Comparison of ENCODE assay signal across 10 mouse cellular contexts in genomic region chr11:107375816-107376215, GRCm38 (mm10).
DNase-seq lines count a peak whose midpoint lies in the region; ATAC-seq and TF ChIP-seq lines count a peak whose summit lies in the region.
"Had no signal": no experiment of that assay in that cellular context is flagged by ENCODE, and none has a peak within 500 bp of the region (broad histone marks: within the 10 kb centered on the region; RNA-seq: fewer than 3 reads in every experiment).

No protein-coding gene starts in this region.

- no peak for DNase-seq in hindbrain, embryonic 14.5 days (ENCODE audit: low spot score)
- peak; percentile 38 for DNase-seq in lung, embryonic 14.5 days
- DNase-seq in lung, postnatal 4 days, result no peak
- peak; percentile 16 for DNase-seq in NIH3T3 (ENCODE audit: low read depth)
- no peak for DNase-seq in limb, embryonic 14.5 days (ENCODE audit: low spot score)
- DNase-seq in cerebellum, adult 11 months, result no peak
- no peak for DNase-seq in left cerebral cortex, adult 18-20 months (ENCODE audit: low spot score in 2 of 2)

- ATAC-seq in hindbrain, embryonic 13.5 days (ENCODE audit: low FRiP score), result no peak
- no peak for ATAC-seq in hindbrain, embryonic 14.5 days (ENCODE audit: low FRiP score)
- 0 out of 2 replicates have a peak, but pooled peaks have one; percentile 6 for ATAC-seq in lung, embryonic 14.5 days (ENCODE audit: insufficient read depth)
- ATAC-seq in limb, embryonic 14.5 days (ENCODE audit: low FRiP score, low read depth), result no peak
- ATAC-seq: midbrain, embryonic 15.5 days had no signal

- 0 out of 2 replicates have a peak, but pooled peaks cover 4% of the 10 kb centered on the region for H3K9me3 ChIP-seq in hindbrain, embryonic 13.5 days
- no peaks in the 10 kb centered on the region for H3K9me3 ChIP-seq in hindbrain, embryonic 14.5 days (ENCODE audit: control insufficient read depth, low read length)
- H3K9me3 ChIP-seq in lung, embryonic 14.5 days (ENCODE audit: low read depth, low read length), result no peaks in the 10 kb centered on the region
- H3K9me3 ChIP-seq in limb, embryonic 14.5 days (ENCODE audit: control insufficient read depth, low read length), result no peaks in the 10 kb centered on the region
- H3K9me3 ChIP-seq: embryonic facial prominence, embryonic 15.5 days; midbrain, embryonic 15.5 days had no signal

- no peaks in the 10 kb centered on the region for H3K27me3 ChIP-seq in hindbrain, embryonic 13.5 days
- no peaks in the 10 kb centered on the region for H3K27me3 ChIP-seq in hindbrain, embryonic 14.5 days (ENCODE audit: control insufficient read depth, insufficient read depth, low read length)
- H3K27me3 ChIP-seq in lung, embryonic 14.5 days (ENCODE audit: insufficient read depth, low read length), result no peaks in the 10 kb centered on the region
- no peaks in the 10 kb centered on the region for H3K27me3 ChIP-seq in limb, embryonic 14.5 days (ENCODE audit: control insufficient read depth, insufficient read depth, low read length)
- H3K27me3 ChIP-seq: embryonic facial prominence, embryonic 15.5 days; midbrain, embryonic 15.5 days had no signal

- peaks cover 33% of the 10 kb centered on the region for H3K4me1 ChIP-seq in hindbrain, embryonic 13.5 days (replicated peaks)
- peaks cover 16% of the 10 kb centered on the region for H3K4me1 ChIP-seq in hindbrain, embryonic 14.5 days (replicated peaks; ENCODE audit: control insufficient read depth, insufficient read depth, low read length)
- H3K4me1 ChIP-seq in lung, embryonic 14.5 days (ENCODE audit: insufficient read depth), result 0 out of 2 replicates have a peak, but pooled peaks cover 2% of the 10 kb centered on the region
- H3K4me1 ChIP-seq in limb, embryonic 14.5 days (ENCODE audit: control insufficient read depth, insufficient read depth, low read length), result peaks cover 18% of the 10 kb centered on the region

- 89% methylated on average over 11 of the region's 11 CpGs for WGBS in hindbrain, embryonic 13.5 days
- WGBS in hindbrain, embryonic 14.5 days, result 90% methylated on average over 11 of the region's 11 CpGs
- WGBS in lung, embryonic 14.5 days, result 66% methylated on average over 11 of the region's 11 CpGs
- WGBS in limb, embryonic 14.5 days, result 68% methylated on average over 11 of the region's 11 CpGs

- no peak overlapping the region for H3K4me2 ChIP-seq in hindbrain, embryonic 13.5 days
- H3K4me2 ChIP-seq in hindbrain, embryonic 14.5 days (replicated peaks), result no peak overlapping the region
- H3K4me2 ChIP-seq in lung, embryonic 14.5 days, result no peak overlapping the region; the same call in 1 of the 2 replicates
- H3K4me2 ChIP-seq in limb, embryonic 14.5 days (replicated peaks; ENCODE audit: low read depth, low read length, severe bottlenecking), result 0 out of 2 replicates have a peak overlapping the region, but pooled peaks have one; percentile 8
- H3K4me2 ChIP-seq: embryonic facial prominence, embryonic 15.5 days; midbrain, embryonic 15.5 days had no signal

- no peak for TF ChIP-seq CTCF in lung, embryonic 14.5 days (IDR thresholded peaks at IDR 0.05; ENCODE audit: low read depth)

- H3K36me3 ChIP-seq in hindbrain, embryonic 13.5 days, result no peaks in the 10 kb centered on the region
- no peaks in the 10 kb centered on the region for H3K36me3 ChIP-seq in hindbrain, embryonic 14.5 days (replicated peaks; ENCODE audit: control insufficient read depth, insufficient read depth)
- H3K36me3 ChIP-seq in lung, embryonic 14.5 days (ENCODE audit: insufficient read depth), result no peaks in the 10 kb centered on the region
- H3K36me3 ChIP-seq in limb, embryonic 14.5 days (ENCODE audit: control insufficient read depth, insufficient read depth, low read length), result no peaks in the 10 kb centered on the region
- H3K36me3 ChIP-seq: embryonic facial prominence, embryonic 15.5 days; midbrain, embryonic 15.5 days had no signal

- H3K9ac ChIP-seq in hindbrain, embryonic 13.5 days, result no peak overlapping the region
- H3K9ac ChIP-seq in hindbrain, embryonic 14.5 days, result no peak overlapping the region
- no peak overlapping the region for H3K9ac ChIP-seq in lung, embryonic 14.5 days
- H3K9ac ChIP-seq in limb, embryonic 14.5 days (ENCODE audit: low read depth, low read length, severe bottlenecking), result no peak overlapping the region
- H3K9ac ChIP-seq: embryonic facial prominence, embryonic 15.5 days; midbrain, embryonic 15.5 days had no signal

- H3K27ac ChIP-seq in hindbrain, embryonic 13.5 days, result peak overlapping the region; percentile 78; the same call in 1 of the 2 replicates
- no peak overlapping the region for H3K27ac ChIP-seq in hindbrain, embryonic 14.5 days
- 0 out of 2 replicates have a peak overlapping the region, but pooled peaks have one; percentile 15 for H3K27ac ChIP-seq in lung, embryonic 14.5 days (ENCODE audit: low read depth)
- no peak overlapping the region for H3K27ac ChIP-seq in limb, embryonic 14.5 days (replicated peaks; ENCODE audit: low read depth, low read length)
- H3K27ac ChIP-seq: embryonic facial prominence, embryonic 15.5 days had no signal

- TF ChIP-seq POLR2A in limb, embryonic 14.5 days (IDR thresholded peaks at IDR 0.05; ENCODE audit: borderline replicate concordance, extremely low read depth, insufficient read depth, insufficient read length), result no peak

- H3K4me3 ChIP-seq in hindbrain, embryonic 13.5 days, result no peak overlapping the region
- no peak overlapping the region for H3K4me3 ChIP-seq in hindbrain, embryonic 14.5 days (replicated peaks; ENCODE audit: low read length)
- no peak overlapping the region for H3K4me3 ChIP-seq in lung, embryonic 14.5 days (ENCODE audit: low read depth, low read length)
- H3K4me3 ChIP-seq in limb, embryonic 14.5 days (replicated peaks; ENCODE audit: low read length), result no peak overlapping the region
- H3K4me3 ChIP-seq: embryonic facial prominence, embryonic 15.5 days; midbrain, embryonic 15.5 days had no signal

Comparison
In these comparisons a context has a peak if more than half of its experiments do, and no peak if none do; other contexts are left out.
1. H3K27ac ChIP-seq: peak in hindbrain, embryonic 13.5 days (single experiment) and lung, embryonic 14.5 days (single experiment); none in hindbrain, embryonic 14.5 days (single experiment) and limb, embryonic 14.5 days (single experiment).
2. DNase-seq: peak in lung, embryonic 14.5 days (single experiment) and NIH3T3 (single experiment); none in hindbrain, embryonic 14.5 days (single experiment), lung, postnatal 4 days (0 of 2), limb, embryonic 14.5 days (single experiment), cerebellum, adult 11 months (single experiment) and left cerebral cortex, adult 18-20 months (0 of 2).